Mouse (Mus musculus): ENCODE results near the gene Peli2.

Peli2 gene

DNA sequence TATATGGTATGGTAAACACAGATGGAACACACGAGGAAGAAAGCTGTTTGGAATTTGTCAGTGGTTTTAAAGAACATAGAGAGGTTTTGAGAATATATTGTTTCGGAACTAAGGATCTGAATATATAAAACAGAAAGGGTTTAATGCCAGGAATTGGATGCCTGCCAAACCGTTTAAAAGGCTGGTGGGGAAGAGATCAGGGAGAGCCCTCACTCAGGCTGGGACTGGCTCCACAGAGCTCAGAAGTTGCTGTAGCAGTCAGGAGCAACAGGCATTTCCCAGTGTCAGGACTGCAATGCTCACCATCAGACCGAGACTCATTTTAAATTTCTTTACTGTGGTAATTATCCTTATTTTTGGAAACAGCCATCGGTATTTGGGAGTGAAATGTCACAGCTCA lies 76.2 kb downstream of the Peli2 start:
- DNase-seq = no peak

DNA sequence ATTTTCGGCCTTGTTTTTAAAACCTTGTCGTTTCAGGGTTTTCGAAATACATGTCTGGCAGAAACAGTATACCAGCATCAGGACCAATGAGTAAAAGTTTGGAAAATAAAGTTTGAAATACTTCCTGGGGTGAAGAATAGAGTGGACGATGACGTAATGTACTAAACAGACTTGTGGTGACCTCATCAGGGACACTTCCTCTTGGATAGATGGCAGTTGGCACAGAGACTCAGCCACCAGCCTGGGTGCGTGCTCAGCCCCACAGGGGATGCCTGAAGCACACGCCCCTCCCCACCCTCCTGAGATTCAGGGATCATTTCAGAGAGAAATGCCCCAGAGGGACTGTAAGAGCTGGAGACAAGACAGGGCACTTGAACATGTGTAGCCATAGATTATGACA lies 76.7 kb downstream of the Peli2 start:
- DNase-seq = no peak

DNA sequence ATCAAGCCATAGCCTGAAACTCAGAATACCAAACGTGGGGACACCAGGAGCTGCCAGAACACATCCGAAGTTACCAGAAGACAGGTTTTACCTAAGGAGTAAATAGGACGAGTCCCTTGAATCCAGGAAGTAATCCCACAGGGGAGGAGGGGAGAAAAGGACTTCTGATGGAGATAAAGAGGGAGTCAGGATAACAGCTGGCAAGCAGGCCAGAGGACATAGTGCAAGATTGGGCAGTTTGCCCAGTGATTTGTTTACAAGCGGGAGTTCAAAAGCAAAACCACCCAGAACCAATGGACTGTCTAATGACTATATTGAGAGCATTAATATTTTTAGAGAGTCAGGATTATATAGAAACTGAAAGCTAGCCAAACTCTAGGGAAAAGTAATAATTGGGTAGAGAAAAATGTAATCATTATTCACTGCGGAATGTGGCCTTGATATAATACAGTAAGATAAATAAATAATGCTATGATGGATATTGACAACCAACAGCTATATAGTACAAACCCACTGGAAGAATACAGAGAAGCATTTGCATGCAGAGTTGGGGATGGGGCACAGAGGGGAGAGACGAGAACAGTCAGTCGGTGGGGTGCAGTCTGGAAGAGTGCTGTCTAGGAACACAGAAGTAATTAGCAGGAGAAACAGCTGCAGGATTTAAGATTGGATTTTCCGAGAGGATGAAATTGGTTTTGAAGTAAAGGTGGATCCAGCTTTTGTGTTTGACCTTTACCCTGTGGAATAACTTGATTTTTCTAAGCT lies 77.7 kb downstream of the Peli2 start:
- no peak for DNase-seq

DNA sequence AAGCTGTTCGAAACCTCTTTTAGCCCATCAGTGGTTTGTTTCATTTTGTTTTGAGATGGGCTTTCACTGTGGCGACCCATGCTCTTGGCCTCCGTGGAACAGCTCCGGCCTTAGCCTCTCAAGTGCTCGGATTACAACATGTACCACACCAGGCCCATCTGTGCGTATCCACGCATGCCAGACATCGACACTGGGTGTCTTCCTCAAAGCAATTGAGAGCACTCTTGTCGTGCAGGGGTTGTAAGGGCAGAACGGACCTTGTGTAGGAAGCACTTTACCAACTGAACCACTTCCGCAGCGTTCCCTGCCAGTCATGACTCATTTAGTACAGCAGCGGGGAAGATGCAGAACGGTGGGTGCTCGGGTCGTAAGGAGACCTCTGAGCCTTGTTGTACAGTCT lies 78.3 kb downstream of the Peli2 start:
- DNase-seq = no peak

DNA sequence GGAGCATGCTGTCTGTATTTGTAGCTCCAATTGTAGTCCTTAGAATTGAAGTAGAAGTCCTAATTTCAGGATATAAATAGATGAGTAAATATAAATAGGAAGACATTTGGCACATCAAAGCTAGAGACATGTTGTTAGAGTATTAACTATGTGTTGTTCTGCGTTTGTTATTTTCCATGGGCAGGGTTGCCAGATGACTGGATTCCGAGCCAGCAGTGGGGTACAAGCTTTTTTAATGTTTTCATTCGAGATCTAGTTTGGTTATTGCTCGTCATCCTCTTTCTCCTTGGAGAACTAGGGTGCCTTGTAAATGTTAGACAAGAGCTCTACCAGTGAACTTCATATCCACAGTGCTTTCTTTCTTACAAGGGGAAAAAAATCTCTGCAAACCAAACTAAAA lies 78.9 kb downstream of the Peli2 start:
- no peak for DNase-seq

DNA sequence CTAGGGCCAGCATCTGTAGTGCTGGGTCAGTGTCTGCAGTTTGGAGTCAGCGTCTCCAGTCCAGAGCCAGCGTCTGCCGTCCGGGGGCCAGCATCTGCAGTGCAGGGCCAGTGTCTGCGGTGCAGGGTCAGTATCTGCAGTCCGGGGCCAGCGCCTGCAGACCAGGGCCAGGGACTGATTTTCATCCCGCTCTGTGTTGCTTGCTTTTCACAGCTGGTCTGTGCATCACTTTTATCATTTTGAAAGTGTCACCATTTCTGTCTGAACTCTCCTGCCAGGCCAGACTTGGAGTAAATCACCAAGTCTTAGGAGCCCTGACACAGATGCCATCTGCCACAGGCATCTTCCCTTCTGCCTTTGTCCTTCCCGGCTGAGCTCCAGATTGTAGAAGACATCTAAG lies 79.7 kb downstream of the Peli2 start:
- DNase-seq = no peak

DNA sequence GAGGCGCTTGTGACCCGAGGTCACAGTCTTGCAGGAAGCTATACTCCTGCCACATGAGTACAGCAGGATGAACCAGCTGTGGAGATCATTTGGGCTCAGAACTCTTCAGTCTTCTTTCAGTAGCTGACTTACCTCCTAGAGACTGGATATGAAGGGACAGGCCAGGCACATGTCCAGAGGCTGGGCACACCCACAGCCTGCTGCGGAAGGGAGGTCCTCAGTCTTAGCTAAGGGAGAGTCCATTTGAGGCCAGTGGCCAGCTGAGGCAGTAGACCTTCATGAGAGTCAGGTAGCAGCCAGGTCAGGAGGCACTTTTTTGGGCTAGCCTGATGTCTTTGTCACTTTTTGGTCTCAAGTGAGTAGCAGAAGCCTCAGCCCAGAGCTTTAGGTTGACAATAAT lies 80.2 kb downstream of the Peli2 start:
- no peak for DNase-seq

DNA sequence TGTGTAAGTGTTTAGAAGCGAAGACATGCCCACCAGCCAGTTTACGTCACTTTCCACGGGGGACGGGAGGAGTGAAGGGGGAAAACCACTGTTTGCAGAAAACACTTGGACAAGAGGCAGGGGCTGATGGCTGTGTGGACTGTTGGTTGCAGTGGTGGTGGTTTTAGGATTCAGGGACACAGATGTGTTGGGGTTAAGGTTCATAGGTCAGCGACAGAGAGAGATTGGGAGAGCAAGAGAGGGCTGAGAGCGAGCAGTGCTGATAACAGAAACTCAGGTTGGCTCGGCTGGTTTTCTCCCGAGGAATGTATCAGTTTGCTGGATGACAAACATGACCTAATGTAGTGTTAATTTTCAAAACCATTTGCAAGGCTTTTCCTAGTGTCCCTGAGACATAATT lies 80.8 kb downstream of the Peli2 start:
- no peak for DNase-seq

DNA sequence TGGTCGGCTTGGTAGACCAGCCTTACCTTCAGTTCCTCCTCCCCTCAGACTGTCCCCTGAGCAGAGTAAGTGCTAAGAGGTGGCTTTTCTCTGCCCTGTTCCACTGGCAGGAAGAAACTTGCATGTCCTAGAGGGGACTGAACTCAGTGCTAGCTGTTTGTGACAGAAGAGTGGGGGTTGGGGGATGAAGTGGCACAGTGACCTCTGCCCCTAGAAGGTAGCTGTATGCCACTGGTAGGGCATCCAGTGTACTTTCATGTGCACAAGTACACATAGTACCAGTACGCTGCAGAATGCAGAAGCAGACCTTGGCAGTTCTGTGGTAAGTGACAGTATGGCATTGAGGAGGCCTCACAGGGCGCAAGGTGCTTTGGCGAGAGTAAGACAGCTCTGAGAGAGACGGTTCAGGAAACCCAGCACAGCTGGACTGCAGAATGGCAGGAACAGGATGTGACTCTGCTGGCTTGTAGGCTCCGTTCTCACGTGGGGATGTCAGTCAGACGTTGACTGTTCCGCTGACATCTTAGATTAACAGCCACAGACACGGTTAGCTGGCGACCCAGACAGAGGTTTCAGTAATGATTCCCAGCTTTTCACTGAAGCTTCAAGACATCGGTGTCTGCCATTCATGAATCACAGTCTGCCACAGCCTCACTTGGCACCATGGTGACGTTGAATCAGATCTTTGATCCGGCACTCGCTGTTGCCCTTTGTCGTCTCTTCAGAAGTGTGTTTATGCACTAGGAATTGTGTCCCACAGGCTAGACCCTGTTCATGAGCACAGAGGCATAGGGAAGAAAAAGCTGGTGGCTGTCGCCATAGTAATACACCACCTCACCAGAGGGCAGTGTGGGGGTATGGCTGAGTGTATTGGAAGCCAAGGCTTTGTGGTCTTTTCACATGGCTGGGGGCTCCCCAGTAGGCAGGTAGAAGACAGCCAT lies 81.7 kb downstream of the Peli2 start:
- DNase-seq = no peak

DNA sequence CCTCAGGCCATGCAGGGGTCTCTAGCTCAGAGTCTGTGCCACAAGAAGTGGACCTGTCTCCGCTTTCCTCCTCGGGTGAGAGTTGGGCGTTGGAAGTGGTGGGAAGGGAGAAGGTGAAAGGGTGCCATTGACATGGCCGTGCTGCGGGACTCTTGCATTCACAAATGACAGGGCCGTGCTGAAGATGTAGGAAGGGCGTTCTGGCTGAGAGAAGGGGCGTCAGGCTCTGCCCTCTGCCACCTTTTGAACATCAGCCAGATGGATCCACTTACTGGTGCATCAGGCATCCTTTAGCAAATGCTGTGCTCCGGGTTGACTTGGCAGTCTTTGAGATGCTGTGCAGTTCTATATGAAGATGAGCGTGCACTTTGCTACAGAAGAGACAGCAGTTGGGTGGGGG lies 84.4 kb downstream of the Peli2 start:
- no peak for DNase-seq

DNA sequence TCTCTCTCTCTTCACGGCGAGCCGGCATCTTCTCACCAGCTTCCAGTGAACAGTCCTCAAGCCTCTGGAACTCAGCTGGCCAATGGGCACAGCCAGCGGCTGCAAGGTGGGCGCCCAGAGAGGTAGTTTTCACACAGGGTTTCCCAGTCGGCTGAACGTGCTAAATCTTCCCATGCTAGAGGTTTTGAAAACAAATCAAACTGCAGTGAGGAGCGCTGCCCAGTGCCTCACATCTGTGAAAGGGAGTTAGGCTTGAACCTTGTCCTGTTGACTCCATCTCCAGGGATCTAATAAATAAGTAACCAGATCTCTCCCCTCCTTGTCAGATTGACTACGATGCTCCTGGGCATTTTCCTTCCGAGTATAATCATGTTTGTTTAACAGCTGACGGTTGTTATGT lies 85.0 kb downstream of the Peli2 start:
- DNase-seq = peak; percentile 58

DNA sequence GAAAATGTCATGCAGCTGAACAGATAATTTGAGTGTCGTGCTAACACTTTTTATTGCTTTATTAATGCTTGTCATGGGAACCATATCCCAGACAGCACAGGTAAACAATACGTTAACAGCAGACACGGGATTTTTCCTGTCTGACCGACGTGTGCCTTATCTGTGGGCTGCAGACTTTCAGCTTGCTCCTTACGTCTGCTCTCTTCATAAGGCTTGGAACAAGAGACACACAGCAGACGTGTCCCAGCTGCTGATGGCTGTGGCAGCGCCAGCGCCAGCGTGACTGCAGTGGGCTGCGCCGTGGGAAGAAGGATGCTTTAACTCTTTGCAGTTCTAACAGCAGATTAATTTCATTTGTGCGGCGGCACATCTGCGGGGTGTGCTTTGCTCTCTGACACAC lies 86.5 kb downstream of the Peli2 start:
- no peak for DNase-seq

DNA sequence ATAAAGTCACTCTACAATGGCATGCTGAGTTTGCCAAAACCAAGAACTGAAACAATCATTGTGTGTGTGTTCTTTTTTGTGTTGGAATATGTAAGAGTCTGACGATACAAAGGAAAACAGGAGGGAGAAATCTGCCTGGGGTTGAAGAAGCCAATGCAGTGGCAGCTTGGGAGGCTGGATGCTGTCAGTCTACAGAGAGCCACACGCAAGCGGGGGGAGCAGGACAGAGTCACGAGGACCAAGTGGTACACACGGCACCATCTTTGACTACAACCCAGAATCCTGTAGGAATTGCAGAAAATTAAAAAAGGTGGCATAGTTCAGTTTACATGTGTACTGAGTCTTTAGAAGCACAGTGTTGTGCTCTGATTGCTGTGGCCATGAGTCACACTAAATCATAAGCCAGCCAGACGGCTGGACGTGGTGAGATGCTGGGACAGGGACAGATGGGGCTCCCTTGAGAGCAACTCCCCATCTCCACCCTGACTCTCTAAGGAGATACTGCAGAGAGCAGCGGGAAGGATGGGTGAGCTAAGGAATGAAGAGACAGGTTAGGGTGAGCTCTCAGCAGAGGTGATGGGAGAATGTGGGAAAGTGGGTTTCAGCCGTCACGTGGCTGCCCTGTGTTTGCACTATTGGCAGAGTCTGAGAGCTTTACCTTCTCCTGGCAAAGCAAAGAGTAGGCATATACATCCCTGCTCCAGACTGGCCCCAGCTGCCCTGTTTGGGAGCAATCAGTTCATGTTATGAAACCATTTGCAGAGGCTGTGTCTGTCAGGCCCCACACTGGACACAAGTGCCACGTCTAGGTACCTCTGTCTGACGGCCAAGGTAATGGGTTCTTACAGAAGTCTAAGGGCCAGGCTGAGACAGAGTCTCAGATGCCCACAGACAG lies 87.4 kb downstream of the Peli2 start:
- DNase-seq = no peak

DNA sequence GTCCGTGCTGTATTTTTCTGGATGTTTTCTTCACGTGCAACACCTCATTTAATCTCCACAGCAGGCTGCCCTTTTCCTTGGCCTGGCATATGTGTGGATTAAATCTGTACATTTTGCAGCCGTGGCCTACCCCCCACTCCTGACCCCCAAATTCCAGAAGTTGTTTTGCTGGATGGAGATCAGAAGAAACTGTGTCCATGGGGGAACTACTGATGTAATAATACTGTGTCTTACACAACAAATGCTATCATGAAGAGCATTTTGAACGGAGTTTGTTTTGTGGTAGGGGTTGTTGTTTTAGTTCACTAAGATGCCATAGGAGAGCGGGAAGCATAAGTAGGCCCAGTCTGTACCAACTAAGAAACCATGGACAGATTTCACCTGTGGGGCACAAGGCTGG lies 88.8 kb downstream of the Peli2 start:
- no peak for DNase-seq

DNA sequence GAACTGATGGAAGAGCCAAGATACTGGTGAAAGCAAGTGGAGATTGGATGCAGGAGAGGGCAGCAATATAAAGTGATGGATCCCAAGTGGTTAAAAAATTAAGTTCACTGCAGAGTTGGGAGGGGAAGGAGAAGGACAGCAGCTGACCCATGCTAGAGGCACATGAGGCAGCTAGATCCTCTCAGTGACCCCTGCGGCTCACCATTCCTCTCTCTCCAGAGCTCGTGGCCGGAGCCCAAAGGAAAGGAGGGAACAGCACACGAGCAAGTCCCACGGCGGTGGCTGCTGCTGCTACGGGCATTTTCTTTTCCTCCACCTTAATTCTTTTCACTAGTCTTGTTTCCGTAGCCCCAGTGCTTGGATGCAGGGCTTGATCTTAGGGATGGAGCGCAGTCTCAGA lies 89.5 kb downstream of the Peli2 start:
- no peak for DNase-seq

DNA sequence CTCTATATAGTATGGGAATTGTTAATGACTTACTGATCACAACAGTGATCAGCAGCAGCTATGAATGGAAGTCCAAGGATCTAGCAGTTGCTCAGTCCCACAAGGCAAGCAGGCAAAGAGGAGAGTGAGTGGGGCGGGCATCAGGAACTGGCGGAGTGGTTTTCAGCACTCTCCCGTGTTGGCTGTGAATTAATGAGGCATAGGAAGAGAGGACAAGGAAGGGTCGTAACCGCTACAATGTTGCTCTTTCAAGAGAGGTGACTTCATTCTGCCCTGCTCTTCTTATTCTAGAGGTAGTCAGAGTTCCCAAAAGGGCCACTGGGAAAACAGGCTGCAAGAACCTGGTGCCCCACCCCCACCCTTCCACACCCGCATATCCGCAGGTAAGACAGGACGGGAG lies 90.9 kb downstream of the Peli2 start:
- no peak for DNase-seq

DNA sequence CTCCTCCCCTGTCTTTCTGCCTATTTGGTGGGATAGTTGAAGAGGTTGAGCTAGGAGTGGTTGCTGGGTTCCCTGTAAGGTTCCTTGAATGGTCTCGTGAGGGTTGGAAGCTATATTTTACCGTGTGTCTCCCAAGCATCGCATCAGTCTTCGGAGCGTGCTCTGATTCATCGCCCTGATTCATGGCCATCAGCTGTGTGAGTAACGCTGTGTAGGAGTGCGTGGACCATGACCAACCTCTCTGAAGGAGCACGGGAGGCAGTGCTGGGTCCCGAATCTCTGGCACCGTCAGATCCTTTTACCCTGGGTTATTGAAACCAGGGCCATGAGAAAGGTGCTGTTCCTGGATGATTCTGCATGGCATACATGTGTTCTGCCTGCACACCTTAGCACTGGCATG lies 92.2 kb downstream of the Peli2 start:
- DNase-seq = no peak

DNA sequence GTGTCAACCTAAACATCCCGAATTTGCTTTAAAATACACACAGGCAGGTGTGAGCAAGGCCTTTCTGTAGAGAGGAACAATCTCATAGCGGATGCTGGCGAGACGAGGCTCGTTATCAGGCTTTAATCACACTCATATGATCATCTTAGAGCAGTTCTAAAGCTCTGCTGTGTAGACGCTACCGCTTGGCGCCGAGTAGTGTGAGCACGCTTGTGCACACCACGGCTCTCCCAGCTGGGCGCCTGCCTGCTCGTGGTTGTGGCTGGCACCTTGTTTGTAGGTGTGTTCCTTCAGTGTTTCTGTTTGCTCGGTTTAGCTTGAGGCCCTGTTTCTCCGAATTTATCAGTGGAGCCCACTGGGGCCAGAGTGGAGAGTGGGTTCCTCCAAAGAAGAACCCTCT lies 93.0 kb downstream of the Peli2 start:
- DNase-seq = no peak

DNA sequence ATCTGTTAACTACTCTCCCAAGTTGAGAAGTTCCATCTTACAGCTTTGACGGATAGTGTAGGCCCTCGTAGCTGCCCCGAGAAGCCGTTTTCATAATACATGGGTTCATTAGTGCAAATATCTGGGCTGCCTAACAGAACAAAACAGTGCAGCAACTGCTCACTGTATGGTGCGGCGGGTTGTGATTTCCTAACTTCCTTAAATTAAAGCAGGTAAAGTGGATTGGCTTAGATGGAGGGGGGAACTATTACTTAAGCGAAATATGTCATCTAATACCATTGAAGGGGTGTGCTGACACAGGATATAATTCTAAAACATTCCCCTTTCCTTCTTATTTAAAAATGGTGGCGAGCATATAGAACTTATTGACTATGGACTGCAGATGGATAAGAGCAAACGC lies 101.4 kb downstream of the Peli2 start:
- no peak for DNase-seq

DNA sequence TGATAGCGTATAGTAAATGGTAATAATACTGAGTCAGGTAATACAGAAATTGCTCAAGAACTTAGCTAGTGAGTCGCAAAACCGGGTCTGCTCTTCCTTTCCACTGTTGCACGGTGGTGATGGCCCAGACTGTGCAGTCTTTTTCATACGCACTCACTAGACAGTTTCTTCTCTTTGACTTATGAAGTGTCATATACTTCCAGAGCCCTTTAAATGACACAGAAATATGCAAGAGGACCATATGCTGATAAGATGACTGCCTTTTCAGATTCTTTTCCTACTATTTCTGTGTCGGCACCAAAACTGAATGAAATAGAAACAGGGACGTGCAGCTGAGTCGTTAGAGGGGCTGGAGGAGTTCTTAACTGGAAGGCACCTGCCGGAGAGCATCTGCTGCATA lies 102.1 kb downstream of the Peli2 start:
- no peak for DNase-seq

DNA sequence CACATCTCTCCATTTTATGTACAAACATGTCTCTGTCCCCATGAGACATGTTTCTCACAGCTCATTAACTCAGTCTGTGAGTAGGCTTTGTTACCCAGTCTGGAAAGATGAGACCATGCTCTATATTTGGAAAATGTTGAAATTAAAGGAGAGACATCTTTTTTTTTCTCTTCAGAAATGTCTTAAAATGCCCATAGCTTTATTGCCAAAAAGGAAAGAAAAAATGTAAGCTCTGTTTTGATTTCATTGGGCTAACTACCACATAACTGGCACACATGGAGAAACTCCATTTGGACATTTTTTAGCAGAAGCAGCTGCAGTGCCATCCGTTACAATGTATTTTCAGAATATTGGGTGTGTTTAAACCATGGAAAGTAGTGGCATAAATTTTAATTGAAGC lies 103.6 kb downstream of the Peli2 start:
- no peak for DNase-seq

DNA sequence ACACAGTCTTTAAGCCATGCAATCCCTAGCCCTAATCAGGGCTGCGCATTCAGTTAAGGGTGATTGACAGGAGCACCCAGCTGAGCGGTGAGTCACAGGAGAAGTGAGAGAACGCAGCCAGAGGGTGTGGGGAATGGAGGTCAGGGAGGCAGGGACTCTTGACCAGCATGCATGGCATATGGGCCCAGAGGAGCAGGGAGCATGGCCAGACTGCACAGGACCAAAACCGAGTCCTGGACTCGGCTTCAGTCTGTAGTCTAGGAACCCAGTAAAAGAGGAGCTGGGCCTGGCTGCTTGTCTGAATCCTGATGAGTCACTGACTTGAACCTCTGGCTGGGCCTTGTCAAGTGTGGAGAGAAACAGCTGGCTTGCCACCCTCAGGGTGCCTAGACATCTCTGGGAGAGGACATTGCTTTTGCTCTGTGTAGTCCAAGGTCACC lies 104.3 kb downstream of the Peli2 start:
- peak; percentile 34 for DNase-seq

DNA sequence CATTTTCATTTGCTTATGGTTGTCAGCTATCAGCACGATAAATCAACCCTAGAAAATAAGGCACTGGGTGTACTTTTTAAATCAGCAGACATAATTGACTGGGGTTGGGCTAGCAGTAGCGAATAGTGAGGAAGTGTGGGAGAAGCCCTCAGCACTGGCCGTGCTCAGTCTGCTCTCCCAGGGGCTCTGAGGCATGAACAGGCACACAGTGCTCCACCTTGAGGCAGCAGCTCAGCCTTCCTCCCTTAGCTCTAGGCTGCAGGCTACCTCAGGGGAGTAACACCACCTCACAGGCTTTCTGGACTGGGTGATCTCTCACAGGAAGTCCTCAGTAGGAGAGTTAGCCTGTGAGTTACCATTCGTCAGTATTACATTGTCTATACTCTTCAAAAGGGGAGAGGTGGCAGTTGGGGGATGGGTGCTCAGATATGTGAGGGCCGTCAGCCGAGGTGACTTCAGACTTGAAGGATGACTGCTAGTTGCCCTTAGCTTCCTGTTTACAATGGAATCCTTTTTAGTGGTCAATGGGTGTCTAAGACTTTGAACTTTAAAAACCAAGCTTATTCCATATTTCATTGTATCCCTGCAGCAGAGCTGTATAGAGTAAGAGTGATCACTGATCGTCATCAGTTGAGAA lies 105.3 kb downstream of the Peli2 start:
- no peak for DNase-seq
